18 mouse cellular contexts compared by ENCODE assay signal in the genomic region with DNA sequence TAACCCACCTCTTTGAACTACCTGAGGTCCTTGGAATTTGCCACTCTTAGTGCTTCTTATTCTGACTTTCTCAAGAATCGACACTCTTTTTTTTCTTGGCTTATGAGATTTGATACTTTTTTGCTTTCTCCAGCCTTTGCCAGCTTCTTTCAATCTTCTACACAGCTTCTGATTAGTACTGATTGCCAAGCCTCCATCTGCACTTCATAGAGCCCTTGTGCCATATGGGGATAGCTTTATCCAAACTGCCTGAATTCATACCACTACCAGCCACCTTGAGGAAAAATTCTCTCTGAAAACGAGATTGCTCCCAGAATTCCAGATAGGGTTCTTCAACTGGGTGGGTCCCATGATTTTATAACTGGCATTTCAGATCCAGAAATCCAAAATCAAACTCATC.
"Had no signal": no experiment of that assay in that cellular context is flagged by ENCODE, and none has a peak within 500 bp of the region (broad histone marks: within the 10 kb centered on the region; RNA-seq: fewer than 3 reads in every experiment).

No protein-coding gene starts in this region.

- H3K4me2 ChIP-seq: lung, embryonic 14.5 days; midbrain, embryonic 11.5 days; midbrain, embryonic 13.5 days; midbrain, embryonic 15.5 days; neural tube, embryonic 13.5 days; neural tube, embryonic 15.5 days; stomach, embryonic 15.5 days had no signal

- H3K36me3 ChIP-seq: midbrain, embryonic 13.5 days; midbrain, embryonic 15.5 days; neural tube, embryonic 13.5 days; neural tube, embryonic 15.5 days; stomach, embryonic 15.5 days had no signal

- ATAC-seq: midbrain, embryonic 13.5 days; midbrain, embryonic 15.5 days had no signal

- H3K9me3 ChIP-seq: midbrain, embryonic 13.5 days; midbrain, embryonic 15.5 days; neural tube, embryonic 13.5 days; neural tube, embryonic 15.5 days; stomach, embryonic 15.5 days had no signal

- DNase-seq: lung, adult 18-20 months; lung, embryonic 14.5 days; lung, postnatal 10 days; lung, postnatal 4 days; retina, postnatal 1 day; right cerebral cortex, adult 18-20 months; right cerebral cortex, postnatal 25 days; thymus, adult 2 months; thymus, postnatal 25 days; thymus, postnatal 4 days had no signal

- H3K4me3 ChIP-seq: midbrain, embryonic 13.5 days; midbrain, embryonic 15.5 days; myocyte; neural tube, embryonic 13.5 days; neural tube, embryonic 15.5 days; stomach, embryonic 15.5 days had no signal

- H3K27me3 ChIP-seq: midbrain, embryonic 13.5 days; midbrain, embryonic 15.5 days; neural tube, embryonic 13.5 days; neural tube, embryonic 15.5 days; stomach, embryonic 15.5 days had no signal

- H3K27ac ChIP-seq: midbrain, embryonic 13.5 days; midbrain, embryonic 15.5 days; neural tube, embryonic 13.5 days; neural tube, embryonic 15.5 days; stomach, embryonic 15.5 days; stomach, postnatal 0 days had no signal

- H3K9ac ChIP-seq: lung, embryonic 14.5 days; midbrain, embryonic 13.5 days; midbrain, embryonic 15.5 days; neural tube, embryonic 13.5 days; neural tube, embryonic 15.5 days; stomach, embryonic 15.5 days had no signal

- H3K4me1 ChIP-seq: midbrain, embryonic 13.5 days; midbrain, embryonic 15.5 days; neural tube, embryonic 13.5 days; neural tube, embryonic 15.5 days; stomach, embryonic 15.5 days had no signal
